Mouse (Mus musculus): ENCODE results near the gene Slc22a21.

The Slc22a21 gene

GRCm38 (mm10) chr11:53903781-53904533 lies 76.2 kb downstream of the Slc22a21 start:
- peak; percentile 71 for DNase-seq (ENCODE audit: low spot score)

GRCm38 (mm10) chr11:53902741-53903140 lies 77.4 kb downstream of the Slc22a21 start:
- DNase-seq (ENCODE audit: low spot score): no peak

- DNase-seq (ENCODE audit: low spot score): no peak
Measured at GRCm38 (mm10) chr11:53900991-53901390, 79.1 kb downstream of the Slc22a21 start.

GRCm38 (mm10) chr11:53899981-53900380 lies 80.2 kb downstream of the Slc22a21 start:
- DNase-seq (ENCODE audit: low spot score): no peak

All from embryo, embryonic 10.5 days (tissue).